Mouse (Mus musculus) liver, postnatal 0 days (tissue): Measurements from ENCODE around the gene Bcl6.

Experiments
- CTCF ChIP-seq: sonication (generic); IDR thresholded peaks from 2 replicates; pipeline ENCODE4 v1.5.1; 2016; ENCODE audit warnings: antibody characterized with exemption, low read depth
- EP300 ChIP-seq: IDR thresholded peaks from 2 replicates; pipeline ENCODE4 v1.6.1; 2016; ENCODE audit warnings: antibody characterized with exemption, low read depth, mild to moderate bottlenecking

DNA sequence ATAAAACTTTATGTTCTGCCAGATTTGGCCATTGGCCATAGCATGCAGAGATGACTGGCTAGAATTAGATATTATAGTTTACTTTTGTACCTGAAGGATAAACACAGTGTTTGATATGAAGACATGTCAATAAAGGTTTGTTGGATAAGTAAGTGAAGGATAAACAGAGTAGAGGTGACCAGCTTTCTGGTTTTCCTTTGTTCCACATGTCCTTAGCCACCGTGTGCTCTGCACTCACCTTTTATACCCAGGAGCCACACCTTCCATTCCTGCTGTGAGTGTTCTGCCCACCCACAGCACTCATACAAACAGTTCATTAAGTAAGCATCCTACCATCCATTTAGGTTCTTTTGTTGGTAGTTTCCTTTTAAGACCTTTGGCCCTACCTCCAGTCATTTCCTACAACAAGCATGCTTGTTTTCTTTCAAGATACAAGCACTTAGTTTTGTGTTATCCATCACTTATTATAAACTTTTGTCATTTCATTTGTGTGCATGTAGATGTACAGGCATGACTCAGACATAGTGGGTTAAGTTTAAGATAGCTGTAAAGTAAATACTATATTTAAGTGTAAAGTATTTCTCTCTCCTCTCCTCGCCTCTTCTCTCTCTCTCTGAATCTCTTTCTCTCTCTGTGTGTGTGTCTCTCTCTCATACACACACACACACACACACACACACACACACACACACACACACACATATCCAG, 41.5 kb upstream of the Bcl6 start:
- TF ChIP-seq CTCF: no peak
- TF ChIP-seq EP300: no peak
